Comparison of ENCODE assay signal across 1 mouse cellular context in the genomic region with DNA sequence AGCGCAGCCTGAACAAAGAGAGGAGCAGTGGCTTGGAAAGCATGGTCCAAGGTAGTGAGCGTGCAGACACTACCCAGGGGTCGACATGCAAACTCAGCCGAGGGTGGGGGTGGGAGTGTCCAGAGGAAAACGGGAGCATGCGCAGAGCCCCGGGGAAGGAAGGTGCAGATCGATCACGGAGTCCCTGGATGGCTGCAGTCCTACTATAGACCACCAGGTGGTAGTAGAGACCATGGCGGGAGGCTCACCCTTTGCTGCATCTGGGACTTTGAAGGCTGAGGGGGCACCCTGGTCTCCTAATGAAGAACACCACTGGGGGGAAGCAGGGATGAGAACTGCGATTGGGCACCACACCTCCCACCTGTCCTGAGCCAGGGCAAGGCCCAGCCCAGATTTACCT.
TF ChIP-seq lines count a peak whose summit lies in the region.

No protein-coding gene starts in this region.

TF ChIP-seq in C2C12, 6 proteins besides CTCF, POLR2A, EP300 and RAD21 (continued from another document):
- TF ChIP-seq CEBPB (IDR thresholded peaks at IDR 0.05; ENCODE audit: low read depth) (no peak), USF1 (IDR thresholded peaks at IDR 0.05; ENCODE audit: low read depth) (no peak), MYOG (IDR thresholded peaks at IDR 0.05; ENCODE audit: control insufficient read depth, extremely low read depth, insufficient read length) (no peak)
